Mouse (Mus musculus): ENCODE data around the gene Ltf. TPM values are rescaled to one million over a fixed set of nuclear protein-coding genes. Genes with fewer than 3 reads are reported as not detected.

Ltf gene
- polyA plus RNA-seq, 1 experiment from 2014 or later = 1.6 TPM

DNA sequence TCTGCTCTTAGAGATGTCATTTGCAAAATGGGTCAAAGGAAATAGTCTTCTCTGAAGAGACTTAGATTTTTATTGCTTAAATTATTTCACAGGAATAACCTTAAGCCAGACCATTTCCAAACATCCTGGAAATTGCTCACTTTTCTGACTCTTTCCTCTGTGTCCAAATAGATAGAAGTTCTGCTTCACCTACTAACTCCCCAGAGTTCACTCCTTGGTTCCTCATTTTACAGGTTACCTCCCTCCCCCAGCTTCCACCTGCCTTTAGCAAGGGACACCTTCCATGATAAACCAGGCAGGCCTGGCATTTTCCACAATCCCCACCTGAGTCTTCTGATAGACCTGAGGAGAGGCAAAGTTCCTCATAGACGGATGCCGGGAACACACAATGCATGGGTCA, 12.5 kb upstream of the Ltf start:
- no peak overlapping the region for H3K9ac ChIP-seq (ENCODE audit: low read length)
- ATAC-seq (replicated peaks; ENCODE audit: low FRiP score, low TSS enrichment, low read depth) (no peak), DNase-seq (ENCODE audit: low spot score) (no peak)
- H3K4me3 ChIP-seq (ENCODE audit: low read depth, low read length) = no peak overlapping the region
- H3K27me3 ChIP-seq (replicated peaks; ENCODE audit: control insufficient read depth, insufficient read depth, low read length) = no peaks in the 10 kb centered on the region
- H3K27ac ChIP-seq (ENCODE audit: low read depth) = no peak overlapping the region
- H3K4me1 ChIP-seq (replicated peaks; ENCODE audit: control insufficient read depth, insufficient read depth, low read length) = no peaks in the 10 kb centered on the region
- H3K4me2 ChIP-seq (ENCODE audit: low read length) = no peak overlapping the region
- H3K9me3 ChIP-seq (ENCODE audit: control insufficient read depth, low read length) = no peaks in the 10 kb centered on the region
- no peaks in the 10 kb centered on the region for H3K36me3 ChIP-seq (ENCODE audit: control insufficient read depth, insufficient read depth, low read length)
- 90% methylated on average over 2 of the region's 2 CpGs for WGBS

- Histone ChIP-seq H3K4me1 (replicated peaks; ENCODE audit: control insufficient read depth, insufficient read depth, low read length) (no peaks in the 10 kb centered on the region), H3K4me2 (ENCODE audit: low read length) (no peak overlapping the region), H3K27ac (ENCODE audit: low read depth) (no peak overlapping the region), H3K27me3 (replicated peaks; ENCODE audit: control insufficient read depth, insufficient read depth, low read length) (no peaks in the 10 kb centered on the region), H3K36me3 (ENCODE audit: control insufficient read depth, insufficient read depth, low read length) (no peaks in the 10 kb centered on the region), H3K4me3 (ENCODE audit: low read depth, low read length) (no peak overlapping the region), H3K9me3 (ENCODE audit: control insufficient read depth, low read length) (no peaks in the 10 kb centered on the region), H3K9ac (ENCODE audit: low read length) (no peak overlapping the region)
- 79% methylated on average over 3 of the region's 3 CpGs for WGBS
- DNase-seq (ENCODE audit: low spot score) = no peak
- ATAC-seq (replicated peaks; ENCODE audit: low FRiP score, low TSS enrichment, low read depth) = no peak
Measured at GRCm38 (mm10) chr9:111009763-111010162, 9.3 kb upstream of the Ltf start.

DNA sequence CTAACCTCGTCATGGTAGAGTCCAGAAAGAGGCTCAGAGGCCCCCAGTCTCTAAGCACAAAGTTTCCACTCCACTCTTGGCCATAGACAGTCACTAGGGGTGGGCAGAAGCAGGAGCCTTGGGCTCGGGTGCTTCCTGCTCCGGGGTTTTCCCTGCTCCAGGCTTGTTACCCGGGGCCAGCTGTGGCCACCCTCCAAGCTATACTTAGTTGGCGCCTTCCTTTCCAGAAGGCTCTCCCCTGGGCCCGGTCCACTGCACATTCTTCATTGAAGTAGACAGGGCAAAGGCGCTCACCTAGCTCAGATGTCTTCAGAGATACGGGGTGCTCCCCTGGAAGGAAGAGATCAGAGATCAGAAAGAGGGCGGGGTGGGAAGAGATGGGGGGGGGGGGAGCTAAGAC, 7.5 kb upstream of the Ltf start:
- Histone ChIP-seq H3K9ac (ENCODE audit: low read length) (no peak overlapping the region), H3K4me3 (ENCODE audit: low read depth, low read length) (no peak overlapping the region), H3K4me1 (replicated peaks; ENCODE audit: control insufficient read depth, insufficient read depth, low read length) (no peaks in the 10 kb centered on the region), H3K27ac (ENCODE audit: low read depth) (no peak overlapping the region), H3K9me3 (ENCODE audit: control insufficient read depth, low read length) (no peaks in the 10 kb centered on the region), H3K36me3 (ENCODE audit: control insufficient read depth, insufficient read depth, low read length) (no peaks in the 10 kb centered on the region), H3K27me3 (replicated peaks; ENCODE audit: control insufficient read depth, insufficient read depth, low read length) (no peaks in the 10 kb centered on the region), H3K4me2 (ENCODE audit: low read length) (no peak overlapping the region)
- WGBS = 82% methylated on average over 9 of the region's 9 CpGs
- ATAC-seq (replicated peaks; ENCODE audit: low FRiP score, low TSS enrichment, low read depth) = no peak
- DNase-seq (ENCODE audit: low spot score) = no peak

GRCm38 (mm10) chr9:111012041-111012440, 7.0 kb upstream of the Ltf start:
- no peak for ATAC-seq (replicated peaks; ENCODE audit: low FRiP score, low TSS enrichment, low read depth)
- Histone ChIP-seq H3K9me3 (ENCODE audit: control insufficient read depth, low read length) (no peaks in the 10 kb centered on the region), H3K4me2 (ENCODE audit: low read length) (no peak overlapping the region), H3K27ac (ENCODE audit: low read depth) (no peak overlapping the region), H3K4me3 (ENCODE audit: low read depth, low read length) (no peak overlapping the region), H3K9ac (ENCODE audit: low read length) (no peak overlapping the region), H3K27me3 (replicated peaks; ENCODE audit: control insufficient read depth, insufficient read depth, low read length) (no peaks in the 10 kb centered on the region), H3K36me3 (ENCODE audit: control insufficient read depth, insufficient read depth, low read length) (no peaks in the 10 kb centered on the region), H3K4me1 (replicated peaks; ENCODE audit: control insufficient read depth, insufficient read depth, low read length) (no peaks in the 10 kb centered on the region)
- 74% methylated on average over 3 of the region's 3 CpGs for WGBS
- DNase-seq (ENCODE audit: low spot score) = no peak

- no peaks in the 10 kb centered on the region for H3K36me3 ChIP-seq (ENCODE audit: control insufficient read depth, insufficient read depth, low read length)
- ATAC-seq (replicated peaks; ENCODE audit: low FRiP score, low TSS enrichment, low read depth) = no peak
Measured at GRCm38 (mm10) chr9:111015658-111016057, 3.4 kb upstream of the Ltf start.

DNA sequence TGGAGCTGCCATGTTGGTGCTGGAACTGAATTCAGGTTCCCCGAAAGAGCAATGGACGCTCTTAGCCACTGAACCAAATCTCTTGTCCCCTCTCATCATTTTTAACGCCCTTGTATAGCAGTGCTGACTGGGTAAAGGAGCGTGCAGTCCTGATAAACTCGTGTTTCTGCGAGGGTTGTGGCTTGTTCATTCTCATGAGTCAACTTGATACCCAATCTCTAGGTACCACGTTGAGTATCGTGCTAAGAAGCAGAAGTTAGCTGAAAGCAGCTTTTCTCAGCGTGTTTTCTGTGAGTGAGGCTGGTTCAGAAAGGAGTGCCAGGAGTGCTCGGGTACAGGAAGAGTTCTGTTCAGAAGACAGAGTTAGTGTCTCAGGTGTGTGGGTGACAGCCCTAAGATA, 7.7 kb downstream of the Ltf start:
- no peaks in the 10 kb centered on the region for H3K27me3 ChIP-seq (replicated peaks; ENCODE audit: control insufficient read depth, insufficient read depth, low read length)
- no peak overlapping the region for H3K9ac ChIP-seq (ENCODE audit: low read length)
- H3K27ac ChIP-seq (ENCODE audit: low read depth) = no peak overlapping the region
- no peaks in the 10 kb centered on the region for H3K9me3 ChIP-seq (ENCODE audit: control insufficient read depth, low read length)
- no peak overlapping the region for H3K4me2 ChIP-seq (ENCODE audit: low read length)
- ATAC-seq (replicated peaks; ENCODE audit: low FRiP score, low TSS enrichment, low read depth) (no peak), DNase-seq (ENCODE audit: low spot score) (no peak)
- no peaks in the 10 kb centered on the region for H3K36me3 ChIP-seq (ENCODE audit: control insufficient read depth, insufficient read depth, low read length)
- whole genome bisulfite sequencing = 88% methylated on average over 10 of the region's 10 CpGs
- H3K4me1 ChIP-seq (replicated peaks; ENCODE audit: control insufficient read depth, insufficient read depth, low read length) = no peaks in the 10 kb centered on the region
- H3K4me3 ChIP-seq (ENCODE audit: low read depth, low read length) = no peak overlapping the region

More at GRCm38 (mm10) chr9:111015658-111016057, 3.4 kb upstream of the Ltf start:
- Histone ChIP-seq H3K27me3 (replicated peaks; ENCODE audit: control insufficient read depth, insufficient read depth, low read length) (no peaks in the 10 kb centered on the region), H3K4me1 (replicated peaks; ENCODE audit: control insufficient read depth, insufficient read depth, low read length) (no peaks in the 10 kb centered on the region), H3K4me3 (ENCODE audit: low read depth, low read length) (no peak overlapping the region), H3K4me2 (ENCODE audit: low read length) (no peak overlapping the region), H3K9ac (ENCODE audit: low read length) (no peak overlapping the region), H3K9me3 (ENCODE audit: control insufficient read depth, low read length) (no peaks in the 10 kb centered on the region), H3K27ac (ENCODE audit: low read depth) (no peak overlapping the region)
- 87% methylated on average over 4 of the region's 4 CpGs for WGBS
- DNase-seq (ENCODE audit: low spot score) = no peak

- no peak overlapping the region for H3K4me3 ChIP-seq (ENCODE audit: low read depth, low read length)
- no peak overlapping the region for H3K9ac ChIP-seq (ENCODE audit: low read length)
- ATAC-seq (replicated peaks; ENCODE audit: low FRiP score, low TSS enrichment, low read depth) (no peak), DNase-seq (ENCODE audit: low spot score) (no peak)
- H3K36me3 ChIP-seq (ENCODE audit: control insufficient read depth, insufficient read depth, low read length) = no peaks in the 10 kb centered on the region
- WGBS = 85% methylated on average over 4 of the region's 4 CpGs
- no peaks in the 10 kb centered on the region for H3K27me3 ChIP-seq (replicated peaks; ENCODE audit: control insufficient read depth, insufficient read depth, low read length)
- no peak overlapping the region for H3K27ac ChIP-seq (ENCODE audit: low read depth)
- no peak overlapping the region for H3K4me2 ChIP-seq (ENCODE audit: low read length)
- no peaks in the 10 kb centered on the region for H3K9me3 ChIP-seq (ENCODE audit: control insufficient read depth, low read length)
- peaks cover 4% of the 10 kb centered on the region; the same call in 1 of the 2 replicates for H3K4me1 ChIP-seq (replicated peaks; ENCODE audit: control insufficient read depth, insufficient read depth, low read length)
Measured at GRCm38 (mm10) chr9:111033717-111034116, 14.6 kb downstream of the Ltf start.

DNA sequence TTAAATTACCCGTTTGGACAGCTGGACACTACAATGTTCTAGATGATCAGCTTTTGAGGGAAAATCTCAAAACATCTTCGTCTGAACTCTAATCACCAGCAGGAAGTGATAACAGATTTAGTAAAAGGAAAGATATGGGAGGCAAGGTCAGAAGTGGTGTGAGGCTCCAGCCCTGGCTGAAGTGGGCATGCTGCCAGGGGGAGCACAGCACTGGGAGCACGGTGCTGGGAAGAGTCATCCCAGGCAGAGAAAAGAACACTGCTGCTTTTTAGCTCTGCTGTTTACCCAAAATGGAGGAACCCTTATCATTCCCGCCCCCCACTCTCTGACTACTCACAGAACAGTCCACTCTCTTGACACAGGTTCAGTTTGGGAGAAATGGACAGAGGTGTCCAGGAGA, 20.9 kb downstream of the Ltf start:
- Histone ChIP-seq H3K27me3 (replicated peaks; ENCODE audit: control insufficient read depth, insufficient read depth, low read length) (no peaks in the 10 kb centered on the region), H3K27ac (ENCODE audit: low read depth) (no peak overlapping the region), H3K4me3 (ENCODE audit: low read depth, low read length) (no peak overlapping the region), H3K9ac (ENCODE audit: low read length) (no peak overlapping the region), H3K9me3 (ENCODE audit: control insufficient read depth, low read length) (no peaks in the 10 kb centered on the region), H3K4me1 (replicated peaks; ENCODE audit: control insufficient read depth, insufficient read depth, low read length) (peaks cover 4% of the 10 kb centered on the region; the same call in 1 of the 2 replicates), H3K36me3 (ENCODE audit: control insufficient read depth, insufficient read depth, low read length) (no peaks in the 10 kb centered on the region), H3K4me2 (ENCODE audit: low read length) (no peak overlapping the region)
- WGBS = 79% methylated on average over 4 of the region's 4 CpGs
- no peak for DNase-seq (ENCODE audit: low spot score)
- no peak for ATAC-seq (replicated peaks; ENCODE audit: low FRiP score, low TSS enrichment, low read depth)

DNA sequence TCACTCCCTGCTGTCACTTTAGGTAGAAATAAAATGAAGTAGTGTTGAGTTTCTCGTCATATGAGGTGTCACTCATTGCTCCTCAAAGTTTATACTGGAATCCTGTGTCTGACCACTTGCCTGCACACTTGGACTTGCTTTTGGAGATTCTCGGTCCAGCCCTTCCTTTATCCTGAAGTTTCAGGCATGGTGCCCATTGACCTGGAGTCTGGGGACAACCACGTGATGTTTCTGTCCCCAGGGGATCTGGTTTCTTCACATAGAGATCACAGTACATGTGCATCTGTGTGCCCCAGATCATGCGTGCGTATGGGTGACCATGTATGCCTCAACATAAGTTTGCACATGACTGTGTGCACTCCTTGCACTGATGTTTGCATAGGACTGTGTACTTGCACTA, 23.2 kb downstream of the Ltf start:
- DNase-seq (ENCODE audit: low spot score) (no peak), ATAC-seq (replicated peaks; ENCODE audit: low FRiP score, low TSS enrichment, low read depth) (no peak)
- 82% methylated on average over 5 of the region's 5 CpGs for WGBS
- Histone ChIP-seq H3K4me2 (ENCODE audit: low read length) (no peak overlapping the region), H3K9me3 (ENCODE audit: control insufficient read depth, low read length) (no peaks in the 10 kb centered on the region), H3K36me3 (ENCODE audit: control insufficient read depth, insufficient read depth, low read length) (no peaks in the 10 kb centered on the region), H3K27ac (ENCODE audit: low read depth) (no peak overlapping the region), H3K27me3 (replicated peaks; ENCODE audit: control insufficient read depth, insufficient read depth, low read length) (no peaks in the 10 kb centered on the region), H3K4me1 (replicated peaks; ENCODE audit: control insufficient read depth, insufficient read depth, low read length) (no peaks in the 10 kb centered on the region), H3K9ac (ENCODE audit: low read length) (no peak overlapping the region), H3K4me3 (ENCODE audit: low read depth, low read length) (no peak overlapping the region)

Measured in intestine, embryonic 14.5 days (tissue).